Mouse (Mus musculus): ENCODE measurements at regions not wholly inside any gene's neighbourhood (a gene's known extent, or its start where the extent isn't known, plus 50 kb on each side); places are given as distances from the start of the nearest gene placed in this dataset.

- Histone ChIP-seq H3K4me3 (no peak overlapping the region), H3K27me3 (ENCODE audit: low read depth, poor library complexity, severe bottlenecking) (no peaks in the 10 kb centered on the region), H3K9me3 (replicated peaks) (no peaks in the 10 kb centered on the region), H3K4me1 (0 out of 2 replicates have a peak, but pooled peaks cover 4% of the 10 kb centered on the region), H3K36me3 (no peaks in the 10 kb centered on the region), H3K27ac (replicated peaks) (no peak overlapping the region)
- no peak for DNase-seq (ENCODE audit: low spot score)
These were observed 378.5 kb upstream of the Meis2 start for GRCm38 (mm10) chr2:116444163-116444562.

GRCm38 (mm10) chr2:116440252-116440651 is 374.6 kb upstream of the Meis2 start:
- no peak overlapping the region for H3K4me3 ChIP-seq

DNA sequence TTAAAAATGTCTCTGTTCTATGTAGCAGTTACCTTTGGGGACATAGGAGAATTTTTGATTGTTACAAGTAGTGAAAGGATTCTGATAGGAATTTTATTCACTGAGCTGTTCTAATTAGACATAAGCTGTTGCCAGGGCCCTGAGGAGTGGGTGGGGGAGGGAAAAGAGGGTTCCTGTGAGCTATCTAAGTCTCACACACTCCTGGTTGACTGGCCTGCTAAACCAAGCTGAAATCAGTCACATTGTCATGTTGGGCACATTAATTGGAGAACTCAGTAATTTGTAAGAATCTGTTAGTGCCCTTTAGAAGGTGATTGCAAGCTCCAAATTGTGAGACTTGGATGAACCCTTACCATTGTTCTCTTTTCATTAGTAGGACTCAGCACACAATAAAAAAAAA is 367.8 kb upstream of the Meis2 start:
- no peaks in the 10 kb centered on the region for H3K9me3 ChIP-seq (replicated peaks)
- no peak overlapping the region for H3K4me3 ChIP-seq
- no peak for DNase-seq (ENCODE audit: low spot score)
- no peak overlapping the region for H3K27ac ChIP-seq (replicated peaks)
- H3K27me3 ChIP-seq (ENCODE audit: low read depth, poor library complexity, severe bottlenecking) = no peaks in the 10 kb centered on the region
- no peaks in the 10 kb centered on the region for H3K4me1 ChIP-seq
- no peaks in the 10 kb centered on the region for H3K36me3 ChIP-seq

More at GRCm38 (mm10) chr2:116440252-116440651, 374.6 kb upstream of the Meis2 start:
- no peaks in the 10 kb centered on the region for H3K36me3 ChIP-seq
- WGBS = 62% methylated on average over 2 of the region's 2 CpGs
- H3K27me3 ChIP-seq (ENCODE audit: low read depth, poor library complexity, severe bottlenecking) = no peaks in the 10 kb centered on the region
- no peaks in the 10 kb centered on the region for H3K9me3 ChIP-seq (replicated peaks)
- no peak overlapping the region for H3K27ac ChIP-seq (replicated peaks)
- no peak for DNase-seq (ENCODE audit: low spot score)
- H3K4me1 ChIP-seq = 0 out of 2 replicates have a peak, but pooled peaks cover 4% of the 10 kb centered on the region

DNA sequence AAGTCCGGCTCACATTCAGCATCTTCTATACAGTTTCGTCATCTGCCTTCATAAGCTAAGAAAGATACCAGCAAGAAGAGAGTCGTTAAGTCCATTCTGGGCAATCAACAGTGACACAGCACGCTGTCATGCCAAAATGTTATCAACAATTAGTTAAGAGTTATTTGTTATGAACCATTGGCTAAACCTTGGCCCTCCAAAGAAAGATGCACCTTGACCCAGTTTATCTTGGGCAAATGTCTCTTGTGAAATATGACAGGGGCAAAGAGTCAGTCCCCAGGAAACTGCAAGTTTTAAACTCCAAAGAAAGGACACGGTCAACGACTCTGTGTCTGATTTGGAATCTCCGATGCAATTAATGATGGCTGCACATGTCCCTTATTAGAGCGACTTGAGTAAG is 358.5 kb upstream of the Meis2 start:
- H3K4me3 ChIP-seq = no peak overlapping the region
- H3K27me3 ChIP-seq (ENCODE audit: low read depth, poor library complexity, severe bottlenecking) = no peaks in the 10 kb centered on the region
- no peaks in the 10 kb centered on the region for H3K36me3 ChIP-seq
- H3K9me3 ChIP-seq (replicated peaks) = no peaks in the 10 kb centered on the region
- no peak for DNase-seq (ENCODE audit: low spot score)
- WGBS = 91% methylated on average over 8 of the region's 8 CpGs
- H3K4me1 ChIP-seq = no peaks in the 10 kb centered on the region
- H3K27ac ChIP-seq (replicated peaks) = no peak overlapping the region

GRCm38 (mm10) chr2:116417428-116418195 is 352.0 kb upstream of the Meis2 start:
- no peaks in the 10 kb centered on the region for H3K4me1 ChIP-seq
- no peaks in the 10 kb centered on the region for H3K27me3 ChIP-seq (ENCODE audit: low read depth, poor library complexity, severe bottlenecking)
- H3K9me3 ChIP-seq (replicated peaks) = no peaks in the 10 kb centered on the region
- WGBS = 80% methylated on average over 13 of the region's 13 CpGs
- DNase-seq (ENCODE audit: low spot score) = no peak
- H3K4me3 ChIP-seq = no peak overlapping the region
- no peak overlapping the region for H3K27ac ChIP-seq (replicated peaks)
- no peaks in the 10 kb centered on the region for H3K36me3 ChIP-seq

GRCm38 (mm10) chr2:116415742-116416141 is 350.1 kb upstream of the Meis2 start:
- Histone ChIP-seq H3K36me3 (no peaks in the 10 kb centered on the region), H3K27ac (replicated peaks) (no peak overlapping the region), H3K9me3 (replicated peaks) (no peaks in the 10 kb centered on the region), H3K27me3 (ENCODE audit: low read depth, poor library complexity, severe bottlenecking) (no peaks in the 10 kb centered on the region), H3K4me1 (no peaks in the 10 kb centered on the region), H3K4me3 (no peak overlapping the region)
- 74% methylated on average over 1 of the region's 1 CpGs for WGBS
- DNase-seq (ENCODE audit: low spot score) = no peak

DNA sequence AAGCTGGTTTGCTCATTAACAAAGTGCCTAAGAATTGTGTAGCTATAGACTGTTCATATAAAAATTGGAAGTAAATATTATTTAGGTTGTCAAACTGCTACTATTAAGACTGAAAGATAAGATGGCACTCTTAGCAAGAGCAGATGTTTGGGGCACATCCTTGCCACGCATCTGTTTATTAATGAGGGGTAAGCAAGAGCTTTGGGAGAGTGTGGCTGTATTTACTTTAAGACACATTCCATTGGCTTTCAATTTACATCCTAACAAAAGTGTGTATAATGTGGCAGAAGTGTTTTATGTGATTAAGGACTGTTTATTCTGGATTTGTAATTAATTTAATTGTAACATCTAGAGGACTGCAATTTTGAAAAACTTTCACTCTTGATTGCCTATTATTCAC is 336.5 kb upstream of the Meis2 start:
- no peaks in the 10 kb centered on the region for H3K36me3 ChIP-seq
- no peaks in the 10 kb centered on the region for H3K9me3 ChIP-seq (replicated peaks)
- no peaks in the 10 kb centered on the region for H3K27me3 ChIP-seq (ENCODE audit: low read depth, poor library complexity, severe bottlenecking)
- no peak for DNase-seq (ENCODE audit: low spot score)
- WGBS = 78% methylated on average over 1 of the region's 1 CpGs
- no peaks in the 10 kb centered on the region for H3K4me1 ChIP-seq
- no peak overlapping the region for H3K27ac ChIP-seq (replicated peaks)
- no peak overlapping the region for H3K4me3 ChIP-seq

DNA sequence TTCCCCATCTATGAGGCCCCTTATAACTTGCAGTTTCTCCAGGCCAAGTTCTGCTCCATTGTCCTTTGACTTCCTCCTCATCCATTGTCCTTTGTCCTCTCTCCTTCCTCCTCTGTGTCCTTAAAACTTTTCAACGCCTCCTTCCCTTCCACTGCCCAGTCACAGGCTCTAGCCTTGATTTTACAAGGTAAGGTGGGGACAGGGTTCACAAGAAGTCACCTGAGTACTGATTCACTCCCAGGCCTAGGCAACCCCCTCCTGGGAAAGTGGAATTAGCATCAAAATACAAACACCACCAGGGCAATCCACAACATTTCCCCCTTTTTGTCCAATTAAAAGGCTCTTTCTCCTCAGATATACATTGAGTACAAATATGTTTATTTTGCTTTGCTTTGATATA is 334.3 kb upstream of the Meis2 start:
- H3K9me3 ChIP-seq (replicated peaks) = no peaks in the 10 kb centered on the region
- WGBS = 87% methylated on average over 1 of the region's 1 CpGs
- DNase-seq (ENCODE audit: low spot score) = no peak
- no peaks in the 10 kb centered on the region for H3K36me3 ChIP-seq
- H3K27ac ChIP-seq (replicated peaks) = no peak overlapping the region
- no peaks in the 10 kb centered on the region for H3K4me1 ChIP-seq
- no peak overlapping the region for H3K4me3 ChIP-seq
- H3K27me3 ChIP-seq (ENCODE audit: low read depth, poor library complexity, severe bottlenecking) = no peaks in the 10 kb centered on the region

DNA sequence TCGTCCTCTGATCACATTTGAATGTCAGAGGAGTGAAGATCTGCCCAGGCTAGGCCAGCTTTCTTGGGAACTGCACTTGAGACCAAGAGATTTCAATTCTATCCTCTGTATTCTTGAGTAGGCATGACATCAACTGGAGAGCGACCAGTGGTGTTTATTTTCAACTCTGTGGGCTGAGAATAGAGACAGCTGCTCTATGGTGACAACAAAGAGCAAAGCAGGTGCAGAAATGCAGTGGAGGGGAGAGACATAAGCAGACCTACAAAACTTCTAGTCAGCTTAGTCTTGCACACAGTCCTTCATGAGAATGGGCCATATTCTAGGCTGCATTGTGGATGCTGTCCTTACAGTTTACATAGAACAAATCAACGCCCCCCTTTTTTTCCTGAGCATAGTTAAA is 303.2 kb upstream of the Meis2 start:
- no peak overlapping the region for H3K27ac ChIP-seq (replicated peaks)
- H3K9me3 ChIP-seq (replicated peaks) = no peaks in the 10 kb centered on the region
- no peak for DNase-seq (ENCODE audit: low spot score)
- H3K4me1 ChIP-seq = no peaks in the 10 kb centered on the region
- no peak overlapping the region for H3K4me3 ChIP-seq
- no peaks in the 10 kb centered on the region for H3K36me3 ChIP-seq
- WGBS = 86% methylated on average over 3 of the region's 3 CpGs
- no peaks in the 10 kb centered on the region for H3K27me3 ChIP-seq (ENCODE audit: low read depth, poor library complexity, severe bottlenecking)

DNA sequence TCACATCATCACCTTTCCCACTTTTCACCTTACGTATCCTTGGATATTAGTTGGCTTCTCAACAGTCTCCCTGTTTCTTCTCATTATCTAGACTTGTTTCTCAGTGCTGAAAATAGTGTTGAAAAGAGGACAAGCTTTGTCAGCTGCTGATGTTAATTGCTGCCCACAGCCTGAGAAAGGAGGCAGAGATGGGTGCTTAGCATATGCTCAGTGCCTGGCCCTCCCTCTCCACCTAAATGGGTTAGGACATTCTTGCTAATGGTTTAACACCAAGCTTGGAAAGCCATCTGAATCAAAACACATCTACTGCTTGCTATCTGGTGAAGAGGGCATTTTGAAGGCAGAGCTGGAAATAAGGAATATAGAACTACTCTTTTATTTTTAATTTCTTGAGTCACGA is 298.5 kb upstream of the Meis2 start:
- DNase-seq (ENCODE audit: low spot score) = no peak
- 89% methylated on average over 2 of the region's 2 CpGs for WGBS
- Histone ChIP-seq H3K9me3 (replicated peaks) (no peaks in the 10 kb centered on the region), H3K36me3 (no peaks in the 10 kb centered on the region), H3K27ac (replicated peaks) (no peak overlapping the region), H3K4me3 (no peak overlapping the region), H3K27me3 (ENCODE audit: low read depth, poor library complexity, severe bottlenecking) (no peaks in the 10 kb centered on the region), H3K4me1 (no peaks in the 10 kb centered on the region)

GRCm38 (mm10) chr2:116358145-116358544 is 292.5 kb upstream of the Meis2 start:
- H3K9me3 ChIP-seq (replicated peaks) = no peaks in the 10 kb centered on the region
- H3K27me3 ChIP-seq (ENCODE audit: low read depth, poor library complexity, severe bottlenecking) = no peaks in the 10 kb centered on the region
- no peak overlapping the region for H3K4me3 ChIP-seq
- H3K27ac ChIP-seq (replicated peaks) = no peak overlapping the region
- WGBS = 8% methylated on average over 1 of the region's 1 CpGs
- no peak for DNase-seq (ENCODE audit: low spot score)
- no peaks in the 10 kb centered on the region for H3K36me3 ChIP-seq
- H3K4me1 ChIP-seq = peaks cover 8% of the 10 kb centered on the region; the same call in 1 of the 2 replicates

DNA sequence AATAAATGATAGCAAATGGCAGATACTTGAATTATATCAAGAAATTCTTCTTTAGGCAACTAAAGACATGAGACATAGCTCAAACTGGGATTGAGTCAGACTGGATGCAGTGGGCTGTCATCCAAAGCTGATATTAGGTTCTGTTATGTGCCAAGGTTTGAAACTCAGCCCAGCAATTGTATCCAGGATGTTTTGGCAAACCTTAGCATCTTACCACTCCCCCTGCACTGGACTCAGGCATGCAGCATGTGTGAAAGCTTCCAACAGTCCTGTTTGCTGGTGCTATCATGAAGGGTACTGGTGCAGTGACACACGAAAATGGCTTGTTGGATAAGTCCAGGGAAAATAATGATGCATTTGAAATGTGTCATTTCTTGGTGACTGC is 282.9 kb upstream of the Meis2 start:
- H3K27me3 ChIP-seq (ENCODE audit: low read depth, poor library complexity, severe bottlenecking) = no peaks in the 10 kb centered on the region
- H3K36me3 ChIP-seq = no peaks in the 10 kb centered on the region
- WGBS = 84% methylated on average over 1 of the region's 1 CpGs
- DNase-seq (ENCODE audit: low spot score) = no peak
- H3K27ac ChIP-seq (replicated peaks) = no peak overlapping the region
- peaks cover 8% of the 10 kb centered on the region; the same call in 1 of the 2 replicates for H3K4me1 ChIP-seq
- no peak overlapping the region for H3K4me3 ChIP-seq
- H3K9me3 ChIP-seq (replicated peaks) = no peaks in the 10 kb centered on the region

DNA sequence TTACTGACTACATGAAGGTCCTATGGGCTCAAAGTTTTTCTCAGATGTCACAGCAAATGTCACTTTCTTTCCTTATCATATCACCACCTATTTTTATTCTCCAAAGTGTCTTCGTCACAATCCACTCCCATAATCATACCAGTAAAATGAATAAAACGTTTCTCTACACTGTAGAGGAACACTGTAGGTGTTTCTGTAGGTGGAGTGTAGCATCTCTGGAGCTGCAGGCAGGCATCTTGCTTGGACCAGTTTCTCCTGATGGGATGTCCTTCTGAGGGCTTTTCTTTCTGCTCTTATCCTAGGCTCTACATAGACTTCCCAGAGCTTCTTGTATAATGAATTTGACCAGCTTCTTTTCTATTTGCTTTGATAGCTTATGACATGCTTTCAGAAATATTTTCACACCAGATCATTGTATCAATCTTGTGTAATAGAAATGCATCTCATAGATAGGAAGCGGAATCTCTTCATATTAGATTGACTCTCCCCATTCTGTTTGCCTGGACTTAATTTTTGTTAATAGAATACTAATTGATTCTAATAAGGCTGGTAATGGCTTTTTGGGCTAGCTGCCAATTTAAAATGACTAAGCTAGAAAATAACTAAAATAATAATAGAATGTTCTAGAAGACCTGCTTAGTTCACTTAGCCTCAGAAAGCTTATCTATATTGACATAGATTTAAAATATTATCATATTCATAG is 282.3 kb upstream of the Meis2 start:
- Histone ChIP-seq H3K27ac (replicated peaks) (no peak overlapping the region), H3K4me1 (peaks cover 8% of the 10 kb centered on the region; the same call in 1 of the 2 replicates), H3K27me3 (ENCODE audit: low read depth, poor library complexity, severe bottlenecking) (no peaks in the 10 kb centered on the region), H3K36me3 (no peaks in the 10 kb centered on the region), H3K9me3 (replicated peaks) (no peaks in the 10 kb centered on the region), H3K4me3 (no peak overlapping the region)
- DNase-seq (ENCODE audit: low spot score) = no peak
- 87% methylated on average over 3 of the region's 3 CpGs for WGBS
